11 mouse cellular contexts compared by ENCODE assay signal in the genomic region with DNA sequence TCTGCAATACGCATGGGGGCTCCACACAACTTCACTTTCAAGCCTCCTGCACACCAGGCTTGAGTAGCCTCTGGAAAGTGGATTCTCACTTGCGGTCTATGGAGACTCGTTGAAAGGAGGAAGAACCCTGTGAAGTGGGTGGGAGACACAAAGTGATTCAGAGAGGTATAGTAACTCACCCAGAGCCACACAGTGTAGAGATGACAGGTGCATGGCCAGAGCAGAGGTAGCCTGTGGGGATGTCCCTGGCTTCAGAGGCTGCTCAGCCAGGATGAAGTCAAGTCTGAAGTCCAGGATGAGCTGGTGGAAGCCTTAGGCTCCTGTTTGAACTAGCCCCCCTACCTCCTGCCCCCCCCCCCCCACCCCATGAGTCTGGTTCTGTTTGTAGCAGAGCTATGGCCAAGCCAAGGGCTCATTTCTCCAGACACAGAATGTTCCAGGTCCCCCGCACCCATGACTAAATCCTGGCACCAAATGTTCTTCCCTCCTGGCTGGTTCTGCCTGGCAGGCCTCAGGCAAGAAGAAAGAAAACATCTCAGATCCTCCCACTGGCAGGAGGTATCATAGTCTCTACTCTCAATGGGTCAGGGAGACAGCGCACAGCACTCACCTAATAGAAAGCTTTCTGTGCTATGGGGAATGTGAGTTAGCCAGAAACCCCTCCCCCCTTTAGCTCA. TPM values are rescaled to one million over a fixed set of nuclear protein-coding genes. Genes with fewer than 3 reads are reported as not detected.
DNase-seq lines count a peak whose midpoint lies in the region; ATAC-seq and TF ChIP-seq lines count a peak whose summit lies in the region.
"Had no signal": no experiment of that assay in that cellular context is flagged by ENCODE, and none has a peak within 500 bp of the region (broad histone marks: within the 10 kb centered on the region; RNA-seq: fewer than 3 reads in every experiment).

No protein-coding gene starts in this region.

- intact Hi-C loops in left cerebral cortex, postnatal 4 days (cut with DNase I), result no loop called here
- intact Hi-C loops in left cerebral cortex, postnatal 36 days (cut with DNase I), result loop anchor here (5.0 kb wide), 1 partner anchor 42 kb away; no protein-coding TSS in a partner anchor

- no peak overlapping the region for H3K4me3 ChIP-seq in forebrain, postnatal 0 days (ENCODE audit: low read depth, low read length)
- H3K4me3 ChIP-seq: heart, embryonic 13.5 days had no signal

- peak; percentile 50 for DNase-seq in left cerebral cortex, adult 11 months (ENCODE audit: low spot score)
- no peak for DNase-seq in left cerebral cortex, postnatal 4 days
- no peak for DNase-seq in forebrain, postnatal 0 days
- peak; percentile 37 to 45 for DNase-seq in frontal cortex, postnatal 14 days (ENCODE audit: low spot score in 2 of 2)
- peak; percentile 82 to 87 for DNase-seq in left cerebral cortex, postnatal 36 days (ENCODE audit: low spot score in 2 of 2)
- DNase-seq in lung, postnatal 14 days, result no peak
- DNase-seq in gastrocnemius, adult 18-20 months (ENCODE audit: low spot score), result no peak
- DNase-seq in urinary bladder, adult 18-20 months (ENCODE audit: low spot score in 2 of 2), result no peak
- DNase-seq: lung, adult 2 months; thymus, adult 2 months had no signal

- 52% methylated on average over 5 of the region's 5 CpGs for WGBS in forebrain, postnatal 0 days

- no peak overlapping the region for H3K9ac ChIP-seq in forebrain, postnatal 0 days
- H3K9ac ChIP-seq: heart, embryonic 13.5 days had no signal

- H3K4me1 ChIP-seq in forebrain, postnatal 0 days (ENCODE audit: insufficient read depth), result no peaks in the 10 kb centered on the region
- H3K4me1 ChIP-seq: heart, embryonic 13.5 days had no signal

- no peaks in the 10 kb centered on the region for H3K9me3 ChIP-seq in forebrain, postnatal 0 days (ENCODE audit: low read length)
- H3K9me3 ChIP-seq: heart, embryonic 13.5 days had no signal

- no peaks in the 10 kb centered on the region for H3K36me3 ChIP-seq in forebrain, postnatal 0 days (ENCODE audit: insufficient read depth)
- H3K36me3 ChIP-seq: heart, embryonic 13.5 days had no signal

- H3K4me2 ChIP-seq in forebrain, postnatal 0 days (ENCODE audit: low read depth), result no peak overlapping the region
- H3K4me2 ChIP-seq: heart, embryonic 13.5 days had no signal

- no peaks in the 10 kb centered on the region for H3K27me3 ChIP-seq in forebrain, postnatal 0 days (ENCODE audit: insufficient read depth, low read length)

- no peak; the same call in 1 of the 2 replicates for ATAC-seq in forebrain, postnatal 0 days

- H3K27ac ChIP-seq in forebrain, postnatal 0 days (ENCODE audit: low read depth, low read length), result 0 out of 2 replicates have a peak overlapping the region, but pooled peaks have one; percentile 29
- H3K27ac ChIP-seq: heart, embryonic 13.5 days had no signal

- no peak for TF ChIP-seq CTCF in forebrain, postnatal 0 days (IDR thresholded peaks at IDR 0.05; ENCODE audit: low read depth)

RNA-seq across cellular contexts. Expression of a gene that starts 54.2 kb away (rescaled TPM):
- 10 to 100 TPM; 10.7 to 13.4 TPM for total RNA-seq in left cerebral cortex, postnatal 4 days (2021)
- 10.2 and 11.9 TPM in 2 replicates for total RNA-seq in forebrain, postnatal 0 days (2014; rRNA removed)
- polyA plus RNA-seq in forebrain, postnatal 0 days (2015; fragmentation: Nextera tagmentation; extraction: Ambion mirVana), result 11.4 and 15.6 TPM in 2 replicates
- 100 to 1,000 TPM in 1 of 2 experiments, 10 to 100 TPM in 1; 96.6 to 113 TPM for total RNA-seq in left cerebral cortex, postnatal 36 days (2021)
- total RNA-seq in gastrocnemius, adult 18-20 months (2021), result under 1 TPM; 0.18 to 0.28 TPM

RNA-seq across cellular contexts. Expression of a gene that starts 54.3 kb away (rescaled TPM):
- 10 to 100 TPM; 56.2 to 66.9 TPM for total RNA-seq in left cerebral cortex, postnatal 4 days (2021)
- 126 and 132 TPM in 2 replicates for total RNA-seq in forebrain, postnatal 0 days (2014; rRNA removed)
- polyA plus RNA-seq in forebrain, postnatal 0 days (2015; fragmentation: Nextera tagmentation; extraction: Ambion mirVana), result 73.3 and 81.4 TPM in 2 replicates
- total RNA-seq in left cerebral cortex, postnatal 36 days (2021), result 100 to 1,000 TPM; 143 to 156 TPM
- 1 to 10 TPM; 7.0 to 7.8 TPM for total RNA-seq in gastrocnemius, adult 18-20 months (2021)

Comparison
In these comparisons a context has a peak if more than half of its experiments do, and no peak if none do; other contexts are left out.
1. DNase-seq: peak in left cerebral cortex, adult 11 months (single experiment), frontal cortex, postnatal 14 days (2 of 2) and left cerebral cortex, postnatal 36 days (2 of 2); none in left cerebral cortex, postnatal 4 days (single experiment), forebrain, postnatal 0 days (single experiment), lung, postnatal 14 days (single experiment), gastrocnemius, adult 18-20 months (single experiment) and urinary bladder, adult 18-20 months (0 of 2).
2. RNA of a gene that starts 54.3 kb away (total RNA-seq): 143 to 156 TPM in left cerebral cortex, postnatal 36 days, 126 to 132 TPM in forebrain, postnatal 0 days and 56.2 to 66.9 TPM in left cerebral cortex, postnatal 4 days; 7.0 to 7.8 TPM in gastrocnemius, adult 18-20 months; every median in the first group is over 4 times any median in the second.